Mouse (Mus musculus) gastrocnemius, adult 2 months (tissue): Measurements from ENCODE around the gene Piwil1. TPM values are rescaled to one million over a fixed set of nuclear protein-coding genes. Genes with fewer than 3 reads are reported as not detected.

ENCODE experiments used
- DNase-seq: peaks from one replicate; pipeline ENCODE4 v3.0.0; 2022
- H3K27ac ChIP-seq: fragments of 200-600 bp; 2 replicates; pipeline ENCODE4 v1.8.1; 2022; ENCODE audit warnings: mild to moderate bottlenecking
- H3K4me3 ChIP-seq: fragments of 200-600 bp; 2 replicates; pipeline ENCODE4 v1.8.1; 2022; ENCODE audit warnings: mild to moderate bottlenecking, moderate library complexity
- CTCF ChIP-seq: fragments of 200-600 bp; IDR thresholded peaks from 2 replicates; pipeline ENCODE4 v1.8.1; 2022; ENCODE audit warnings: antibody characterized with exemption, mild to moderate bottlenecking, moderate library complexity
- intact Hi-C: fragments of 180-260 bp; cut with DNase I; formaldehyde crosslinking; loops from one replicate; pipeline ENCODE4 v1.15.1; 2025
- long read RNA-seq, 2 experiments: library from polyadenylated mRNA; stranded (forward); transcript quantifications; one replicate each; pipeline ENCODE4 v2.0.0; 2021
- total RNA-seq, 2 experiments: library from RNA; stranded (reverse); gene quantifications; 2 replicates each; pipeline ENCODE4 v1.2.3; 2021

The Piwil1 gene
- total RNA-seq, result not detected
- long read RNA-seq, experiment 1, result 0 reads
- long read RNA-seq, experiment 2, result 0 reads

DNA sequence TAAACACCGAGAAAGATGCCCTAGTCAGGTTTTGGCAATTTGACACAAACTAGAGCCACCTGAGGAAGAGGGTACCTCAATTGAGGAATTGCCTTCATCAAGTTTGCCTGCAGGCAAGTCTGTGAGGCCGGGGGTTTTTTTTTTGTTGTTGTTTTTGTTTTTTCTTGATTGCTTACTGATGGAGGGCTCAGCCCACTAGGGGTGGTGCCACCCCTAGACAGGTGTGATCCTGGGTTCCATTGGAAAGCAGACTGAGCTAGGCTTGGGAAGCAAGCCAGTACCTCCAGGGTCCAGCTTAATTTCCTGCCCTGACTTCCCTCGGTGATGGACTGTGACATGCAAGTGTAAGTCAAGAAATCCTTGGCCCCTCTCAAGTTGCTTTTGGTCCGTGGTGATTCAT, at the start of gene Piwil1:
TSS of gene Piwil1 (plus strand) at position 301 of the 400 bp plus-strand sequence.
- no peak within 1 kb of the TSS for H3K4me3 ChIP-seq
- intact Hi-C loops, result no loop called here
- no peak for TF ChIP-seq CTCF
- DNase-seq, result no peak
- no peak within 1 kb of the TSS for H3K27ac ChIP-seq

- TF ChIP-seq CTCF, result no peak
- no peak overlapping the region for H3K27ac ChIP-seq
- no peak for DNase-seq
- intact Hi-C loops, result no loop called here
- no peak overlapping the region for H3K4me3 ChIP-seq
Observed at GRCm38 (mm10) chr5:128656496-128657135, 45.7 kb upstream of the Piwil1 start.

GRCm38 (mm10) chr5:128660101-128660500, 42.2 kb upstream of the Piwil1 start:
- TF ChIP-seq CTCF, result no peak
- DNase-seq, result no peak
- intact Hi-C loops, result no loop called here

DNA sequence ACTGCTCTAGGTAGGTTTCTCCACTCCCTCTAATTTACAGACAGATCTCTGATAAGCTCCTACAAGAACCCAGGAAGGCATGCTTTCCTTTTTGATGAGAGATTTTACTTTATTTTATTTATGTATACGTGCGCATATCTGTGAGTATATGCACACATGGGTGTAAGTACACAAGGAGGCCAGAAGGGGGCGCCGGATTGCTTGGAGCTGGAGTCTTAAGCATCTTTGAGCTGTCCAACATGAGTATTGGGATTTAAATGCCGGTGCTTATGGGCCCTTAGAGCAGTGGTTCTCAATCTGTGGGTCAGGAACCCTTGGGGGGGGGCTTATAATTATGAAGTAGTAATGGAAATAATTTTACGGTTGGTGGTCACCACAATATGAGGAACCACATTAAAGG, 39.4 kb upstream of the Piwil1 start:
- Histone ChIP-seq H3K27ac (no peak overlapping the region), H3K4me3 (no peak overlapping the region)
- no peak for DNase-seq
- intact Hi-C loops, result no loop called here
- peak; percentile 20; the same call in 1 of the 2 replicates for TF ChIP-seq CTCF

More at GRCm38 (mm10) chr5:128660101-128660500, 42.2 kb upstream of the Piwil1 start:
- Histone ChIP-seq H3K27ac (no peak overlapping the region), H3K4me3 (no peak overlapping the region)

DNA sequence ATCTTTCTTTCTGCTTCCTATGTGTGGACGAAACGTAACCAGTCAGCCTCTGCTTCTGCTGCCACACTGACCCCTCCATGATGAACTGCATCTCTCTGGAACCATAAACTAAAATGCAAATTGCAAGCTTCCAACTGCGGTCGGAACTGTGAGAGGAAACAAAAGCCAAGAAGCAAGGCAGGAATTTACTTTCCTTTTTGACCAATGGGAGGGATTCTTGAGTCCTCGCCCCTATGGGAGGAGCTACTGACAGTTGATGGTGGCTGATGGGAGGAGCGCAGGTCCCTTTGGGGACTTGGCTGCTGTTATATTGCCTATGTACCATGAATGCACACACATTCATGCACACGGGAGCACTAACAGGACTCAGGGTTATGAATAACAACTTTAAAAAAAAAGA, 38.3 kb upstream of the Piwil1 start:
- H3K4me3 ChIP-seq, result no peak overlapping the region
- intact Hi-C loops, result no loop called here
- no peak for TF ChIP-seq CTCF
- H3K27ac ChIP-seq, result no peak overlapping the region
- DNase-seq, result no peak

DNA sequence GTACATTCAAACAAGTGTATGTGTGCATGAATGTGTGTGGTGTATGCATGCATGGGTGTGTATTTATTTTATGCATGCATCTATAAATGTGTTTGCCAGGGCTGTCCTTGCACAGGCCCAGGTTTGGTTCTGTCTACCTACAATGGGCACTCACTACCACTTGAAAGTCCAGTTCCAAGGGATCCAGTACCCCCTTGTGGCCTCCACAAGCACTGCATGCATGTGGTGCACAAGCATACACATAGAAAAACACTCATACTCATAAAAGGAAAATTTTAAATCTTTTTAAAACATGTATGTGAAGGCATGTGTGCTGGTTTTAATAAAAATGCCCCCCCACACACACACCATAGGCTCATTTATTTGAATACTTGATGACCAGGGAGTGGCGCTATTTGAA, 37.3 kb upstream of the Piwil1 start:
- Histone ChIP-seq H3K27ac (no peak overlapping the region), H3K4me3 (no peak overlapping the region)
- peak; percentile 53 for TF ChIP-seq CTCF
- intact Hi-C loops, result loop anchor here (5.0 kb wide), 1 partner anchor 138 kb away; no protein-coding TSS in a partner anchor
- DNase-seq, result no peak

DNA sequence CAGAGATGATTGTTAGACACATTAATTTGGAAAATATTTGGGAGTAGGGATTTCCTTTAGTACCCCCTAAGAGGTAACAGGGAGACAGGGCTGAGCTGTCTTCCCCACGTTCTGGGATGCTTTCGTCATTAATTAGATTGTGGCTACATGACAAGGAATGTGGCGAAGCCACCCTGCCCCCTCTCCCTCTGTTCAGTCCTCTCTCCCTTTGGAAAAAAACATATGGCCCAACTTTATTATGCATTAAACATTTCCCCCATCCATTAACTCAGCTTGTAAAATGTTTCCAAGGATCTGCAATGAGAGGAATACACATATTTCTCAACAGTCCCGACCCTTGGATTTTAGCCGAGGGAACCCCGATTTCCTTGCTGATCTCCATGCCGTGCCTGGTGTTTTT, 35.0 kb upstream of the Piwil1 start:
- intact Hi-C loops, result loop anchor here (5.0 kb wide), 1 partner anchor 140 kb away; no protein-coding TSS in a partner anchor
- H3K27ac ChIP-seq, result no peak overlapping the region; the same call in 1 of the 2 replicates

GRCm38 (mm10) chr5:128674124-128674523, 28.2 kb upstream of the Piwil1 start:
- no peak overlapping the region for H3K4me3 ChIP-seq
- TF ChIP-seq CTCF, result no peak
- DNase-seq, result no peak
- H3K27ac ChIP-seq, result no peak overlapping the region
- intact Hi-C loops, result no loop called here

More for the DNA sequence above, 35.0 kb upstream of the Piwil1 start:
- peak overlapping the region; percentile 21 for H3K4me3 ChIP-seq
- TF ChIP-seq CTCF, result no peak
- no peak for DNase-seq

DNA sequence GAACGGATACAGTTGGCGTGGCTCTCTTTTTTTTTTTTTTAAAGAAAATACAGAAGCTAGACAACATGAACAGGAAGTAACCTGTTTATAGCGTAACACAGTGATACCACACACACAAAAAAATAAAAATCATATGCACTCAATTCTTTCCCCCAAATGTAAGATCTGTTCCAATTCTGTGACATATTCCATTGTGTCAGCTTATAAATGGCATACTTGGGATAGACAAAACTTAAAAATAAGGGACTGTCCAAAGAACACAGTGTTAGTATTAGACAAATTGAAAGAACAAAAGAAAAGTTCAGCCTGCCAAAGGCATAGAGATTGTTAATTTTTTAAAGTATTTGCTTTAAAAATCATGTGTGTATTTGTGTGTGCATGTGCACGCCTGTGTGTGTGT, 25.0 kb upstream of the Piwil1 start:
- no peak for DNase-seq
- intact Hi-C loops, result no loop called here
- Histone ChIP-seq H3K4me3 (no peak overlapping the region), H3K27ac (no peak overlapping the region)
- no peak for TF ChIP-seq CTCF

GRCm38 (mm10) chr5:128677861-128678260, 24.5 kb upstream of the Piwil1 start:
- no peak for TF ChIP-seq CTCF
- Histone ChIP-seq H3K4me3 (no peak overlapping the region), H3K27ac (no peak overlapping the region)
- intact Hi-C loops, result no loop called here
- DNase-seq, result no peak

GRCm38 (mm10) chr5:128681456-128681855, 20.9 kb upstream of the Piwil1 start:
- TF ChIP-seq CTCF, result peak; percentile 16; the same call in 1 of the 2 replicates
- no peak overlapping the region for H3K4me3 ChIP-seq
- H3K27ac ChIP-seq, result no peak overlapping the region
- no peak for DNase-seq
- intact Hi-C loops, result no loop called here

GRCm38 (mm10) chr5:128684192-128684591, 18.1 kb upstream of the Piwil1 start:
- no peak overlapping the region for H3K4me3 ChIP-seq
- no peak for DNase-seq
- intact Hi-C loops, result no loop called here
- no peak overlapping the region for H3K27ac ChIP-seq
- TF ChIP-seq CTCF, result no peak

DNA sequence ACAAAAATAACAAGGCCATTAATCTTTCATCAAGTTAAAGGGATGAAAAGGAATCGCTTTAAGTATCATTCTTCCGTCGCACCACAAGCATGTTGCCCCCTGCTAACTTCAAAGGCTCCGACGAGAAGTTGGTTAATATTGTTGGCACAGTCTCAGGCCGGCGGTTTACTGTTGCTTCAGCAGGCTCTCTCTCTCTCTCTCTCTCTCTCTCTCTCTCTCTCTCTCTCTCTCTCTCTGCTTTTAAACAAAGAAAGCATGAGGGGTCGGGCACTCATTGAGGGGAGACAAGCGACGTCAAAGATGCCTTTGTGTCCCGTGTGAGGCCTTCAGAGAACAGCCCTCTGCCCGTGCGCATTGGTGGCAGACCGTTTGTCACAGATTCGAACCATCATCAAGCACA, 17.7 kb upstream of the Piwil1 start:
- no peak for TF ChIP-seq CTCF
- H3K27ac ChIP-seq, result no peak overlapping the region
- H3K4me3 ChIP-seq, result no peak overlapping the region
- no peak for DNase-seq
- intact Hi-C loops, result no loop called here

DNA sequence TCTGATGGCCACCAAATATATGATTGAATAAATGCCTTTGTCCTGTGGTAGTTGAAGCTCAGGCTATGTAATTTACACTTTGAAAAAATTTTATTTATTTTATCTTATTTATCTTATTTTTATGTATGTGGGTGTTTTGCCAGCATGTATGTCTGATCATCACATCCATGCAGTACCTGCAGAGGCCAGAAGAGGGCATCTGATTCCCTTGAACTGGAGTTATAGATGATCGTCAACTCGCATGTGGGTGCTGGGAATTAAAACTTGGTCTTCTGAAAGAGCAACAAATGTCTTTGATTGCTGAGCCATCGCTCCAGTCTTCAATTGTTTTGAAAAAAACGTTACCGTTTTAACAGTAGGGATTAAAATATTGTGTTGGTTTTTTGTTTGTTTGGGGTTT, 15.2 kb upstream of the Piwil1 start:
- no peak overlapping the region for H3K27ac ChIP-seq
- no peak for DNase-seq
- H3K4me3 ChIP-seq, result no peak overlapping the region
- peak; percentile 36 for TF ChIP-seq CTCF
- intact Hi-C loops, result no loop called here
